Mouse (Mus musculus): Measurements from ENCODE around the gene 1700067K01Rik.

- no peak for TF ChIP-seq CTCF (IDR thresholded peaks at IDR 0.05 in 2 of 3, conservative IDR thresholded peaks at IDR 0.05 in 1 of 3; ENCODE audit: control insufficient read depth in 1 of 3, insufficient read depth in 1 of 3, low read depth in 2 of 3, low read length in 3 of 3, poor library complexity in 1 of 3, severe bottlenecking in 1 of 3)
- TF ChIP-seq POLR2A (IDR thresholded peaks at IDR 0.05; ENCODE audit: control insufficient read depth in 1 of 2, insufficient read depth in 1 of 2, low read depth in 1 of 2, low read length in 2 of 2, poor library complexity in 1 of 2), result no peak
- no peak for TF ChIP-seq ETS1 (IDR thresholded peaks at IDR 0.05; ENCODE audit: low read depth, low read length)
- TF ChIP-seq USF1 (IDR thresholded peaks at IDR 0.05; ENCODE audit: low read depth, low read length), result no peak
- no peak for TF ChIP-seq MEF2A (IDR thresholded peaks at IDR 0.05; ENCODE audit: extremely low read depth, insufficient replicate concordance, low read depth, low read length, poor library complexity, severe bottlenecking)
- TF ChIP-seq E2F4 (IDR thresholded peaks at IDR 0.05; ENCODE audit: borderline replicate concordance, low read depth, low read length), result no peak
- TF ChIP-seq POLR2AphosphoS2 (IDR thresholded peaks at IDR 0.05; ENCODE audit: low read length), result no peak
- no peak for TF ChIP-seq MAX (IDR thresholded peaks at IDR 0.05; ENCODE audit: low read length)
- TF ChIP-seq MAFK (IDR thresholded peaks at IDR 0.05; ENCODE audit: borderline replicate concordance, low read depth, low read length), result no peak
- TF ChIP-seq HCFC1 (IDR thresholded peaks at IDR 0.05; ENCODE audit: low read depth, low read length), result no peak
- TF ChIP-seq EP300 (IDR thresholded peaks at IDR 0.05; ENCODE audit: low read depth in 1 of 2, low read length in 2 of 2), result no peak
- TF ChIP-seq SMC3 (IDR thresholded peaks at IDR 0.05; ENCODE audit: low read depth, low read length), result no peak
These were observed 26.8 kb upstream of the 1700067K01Rik start for GRCm38 (mm10) chr8:83974521-83974920.
